Mouse (Mus musculus) liver, embryonic 11.5 days (tissue): ENCODE data around the gene Fam171b. TPM values are rescaled to one million over a fixed set of nuclear protein-coding genes. Genes with fewer than 3 reads are reported as not detected.

Experiments
- polyA plus RNA-seq: library from polyadenylated mRNA; unstranded; fragments of >200 nt; fragmentation: Nextera tagmentation; extraction: Ambion mirVana; gene quantifications from 2 replicates; pipeline ENCODE4 v1.2.1, GENCODE M21; 2014

Gene Fam171b
- polyA plus RNA-seq, 1 experiment from 2014 or later, result 1.9 TPM

Other genes starting within 250 kb of the Fam171b start
- 122 and 126 TPM in 2 replicates for gene Zc3h15, start 168.2 kb upstream of the Fam171b start, polyA plus RNA-seq
- gene Itgav, start 88.2 kb upstream of the Fam171b start, polyA plus RNA-seq, result 34.3 and 38.3 TPM in 2 replicates
- gene Zswim2, start 128.6 kb downstream of the Fam171b start, polyA plus RNA-seq, result not detected in 2 replicates
- gene Gm13698, start 143.1 kb downstream of the Fam171b start, polyA plus RNA-seq, result not detected in 2 replicates
- not detected in 2 replicates for gene Gm13693, start 148.9 kb downstream of the Fam171b start, polyA plus RNA-seq
- not detected in 2 replicates for gene Gm13695, start 154.7 kb downstream of the Fam171b start, polyA plus RNA-seq
- gene Gm13696, start 160.5 kb downstream of the Fam171b start, polyA plus RNA-seq, result not detected in 2 replicates
- not detected in 2 replicates for gene Gm13694, start 166.3 kb downstream of the Fam171b start, polyA plus RNA-seq
- not detected in 2 replicates for gene Gm13697, start 172.1 kb downstream of the Fam171b start, polyA plus RNA-seq
- not detected in 2 replicates for gene Gm13691, start 177.9 kb downstream of the Fam171b start, polyA plus RNA-seq